Mouse (Mus musculus) brain, embryonic 14.5 days (tissue): ENCODE measurements around the gene Sorcs3.

Source experiments
- CTCF ChIP-seq: fragments of 200-500 bp; IDR thresholded peaks from 2 replicates; pipeline ENCODE4 v1.5.1; 2012; ENCODE audit warnings: inconsistent platforms, mild to moderate bottlenecking, moderate library complexity, borderline replicate concordance; ENCODE audit not compliant: insufficient read depth, insufficient read length; ENCODE audit errors: extremely low read depth
- POLR2A ChIP-seq: fragments of 200-500 bp; IDR thresholded peaks from 2 replicates; pipeline ENCODE4 v1.6.1; 2012; ENCODE audit warnings: mild to moderate bottlenecking, inconsistent platforms, borderline replicate concordance; ENCODE audit not compliant: poor library complexity, insufficient read depth, insufficient read length, severe bottlenecking; ENCODE audit errors: extremely low read depth

- TF ChIP-seq CTCF = no peak
- TF ChIP-seq POLR2A = no peak
Measured at GRCm38 (mm10) chr19:48523803-48524202, 318.0 kb downstream of the Sorcs3 start.
